Mouse (Mus musculus) C2C12 (cell line): Measurements from ENCODE around the gene Eepd1.

Experiments used
- CTCF ChIP-seq: IDR thresholded peaks from one replicate; pipeline ENCODE4 v1.5.1; 2011; ENCODE audit not compliant: control insufficient read depth, insufficient read depth, insufficient read length
- FOSL1 ChIP-seq: IDR thresholded peaks from one replicate; pipeline ENCODE4 v1.8.0; 2011; ENCODE audit warnings: mild to moderate bottlenecking, low read length; ENCODE audit not compliant: poor library complexity, insufficient read depth, severe bottlenecking
- MAX ChIP-seq: IDR thresholded peaks from one replicate; pipeline ENCODE4 v1.6.1; 2011; ENCODE audit warnings: mild to moderate bottlenecking, control low read depth
- USF1 ChIP-seq: IDR thresholded peaks from one replicate; pipeline ENCODE4 v1.6.1; 2011; ENCODE audit warnings: low read depth, mild to moderate bottlenecking, control low read depth, moderate library complexity

- TF ChIP-seq CTCF (no peak), USF1 (no peak), MAX (no peak), FOSL1 (no peak)
Measured at GRCm38 (mm10) chr9:25570011-25570410, 88.7 kb downstream of the Eepd1 start.
